Mouse (Mus musculus) monocyte, adult 5-6 weeks (primary cell): ENCODE data around the gene Uba52. TPM values are rescaled to one million over a fixed set of nuclear protein-coding genes. Genes with fewer than 3 reads are reported as not detected.
"Not testable (repeated sequence)": the region's sequence is repeated elsewhere in the genome, so short reads cannot be mapped to it uniquely, and the experiment has no call there.

Source experiments
- ATAC-seq: fragments of 153-309, 156-312 bp; replicated peaks from 2 replicates; pipeline ENCODE4 v1.8.0; 2017; ENCODE audit warnings: mild to moderate bottlenecking; ENCODE audit not compliant: low TSS enrichment, insufficient number of reproducible peaks, severe bottlenecking, poor library complexity, low FRiP score
- total RNA-seq: library from RNA; stranded (forward); fragments of 200-1000, 200-491, 200-594 nt; gene quantifications from 3 replicates; pipeline ENCODE4 v1.2.3, GENCODE M21; 2017

The Uba52 gene
- total RNA-seq, 1 experiment from 2014 or later = 1,178 TPM

DNA sequence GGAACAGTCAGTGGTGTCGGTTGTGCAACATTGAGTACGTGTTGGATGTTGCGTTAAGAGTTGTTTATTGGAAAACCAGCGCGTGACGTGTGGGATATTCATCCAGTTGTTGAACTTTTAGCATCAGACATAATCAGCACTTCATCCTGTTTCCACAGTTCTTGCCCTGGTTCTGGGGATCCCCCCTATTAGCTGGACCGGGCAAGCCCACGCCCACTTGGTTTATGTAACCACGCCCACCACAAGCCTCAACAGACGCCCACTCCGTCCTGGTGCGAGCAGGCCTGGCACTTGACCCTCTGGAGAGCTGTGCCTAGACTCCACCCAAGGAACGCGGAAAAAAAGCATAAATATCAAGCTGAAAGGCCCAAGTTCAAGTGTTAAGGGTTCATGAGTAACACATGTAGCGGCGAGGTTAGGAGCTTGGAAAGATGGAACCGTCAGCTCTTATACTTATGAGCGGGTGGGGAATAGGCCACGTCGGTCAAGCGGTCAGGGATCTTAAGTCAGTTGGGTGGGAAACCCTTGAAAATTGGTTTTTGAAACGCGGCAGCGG is 27.5 kb upstream of the Uba52 start:
- peak; percentile 49 for ATAC-seq

- ATAC-seq = no peak
Observed at GRCm38 (mm10) chr8:70535701-70536100, 25.1 kb upstream of the Uba52 start.

GRCm38 (mm10) chr8:70535221-70535620 is 24.6 kb upstream of the Uba52 start:
- no peak for ATAC-seq

DNA sequence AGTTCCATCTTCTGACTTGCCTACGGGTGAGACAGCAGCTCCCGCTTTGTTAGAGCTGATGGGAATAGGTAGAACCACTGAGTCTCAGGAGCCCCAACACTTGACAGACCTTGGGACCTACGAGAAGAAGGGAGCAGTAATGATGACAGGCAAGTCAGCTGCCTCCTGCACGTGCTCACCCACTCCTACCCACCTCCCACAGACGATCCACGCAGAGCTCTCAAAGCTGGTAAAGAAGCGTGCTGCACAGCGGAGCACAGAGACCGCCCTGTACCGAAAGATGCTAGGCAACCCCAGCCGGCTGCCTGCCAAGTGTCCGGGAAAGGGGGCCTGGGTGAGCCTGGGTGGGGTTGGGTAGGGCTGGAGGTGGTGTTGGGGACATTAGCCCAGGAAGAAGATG is 23.7 kb upstream of the Uba52 start:
- ATAC-seq = no peak

DNA sequence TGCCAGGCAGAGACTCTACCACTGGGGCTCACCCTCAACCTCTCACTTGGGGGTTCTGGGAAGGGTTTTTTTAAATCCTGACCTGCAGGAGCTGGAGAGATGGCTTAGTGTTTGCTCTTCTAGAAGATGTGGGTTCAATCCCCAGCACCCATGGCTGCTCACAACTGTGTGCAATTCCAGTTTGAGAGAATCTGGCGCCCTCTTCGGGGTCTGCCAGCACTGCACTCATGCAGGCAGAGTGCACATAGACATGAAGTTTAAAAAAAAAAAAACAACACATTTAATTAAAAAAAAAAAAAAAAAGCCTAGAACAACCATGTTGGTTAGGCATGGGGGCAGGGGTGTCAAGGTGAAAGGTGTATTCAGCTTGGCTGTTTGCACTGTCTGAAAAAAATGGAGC is 19.7 kb upstream of the Uba52 start:
- ATAC-seq = no peak

GRCm38 (mm10) chr8:70529741-70530161 is 19.1 kb upstream of the Uba52 start:
- ATAC-seq = no peak

GRCm38 (mm10) chr8:70529299-70529698 is 18.7 kb upstream of the Uba52 start:
- ATAC-seq = no peak

GRCm38 (mm10) chr8:70528182-70528797 is 17.7 kb upstream of the Uba52 start:
- no peak for ATAC-seq

- ATAC-seq = peak; percentile 85
Observed at GRCm38 (mm10) chr8:70527512-70528181, 17.0 kb upstream of the Uba52 start, which contains the start of the genes Fkbp8 and Kxd1. Gene Fkbp8 (plus strand): TSS chr8:70527724. Gene Kxd1 (minus strand): TSS chr8:70527956.

- no peak for ATAC-seq
Observed at GRCm38 (mm10) chr8:70527111-70527511, 16.5 kb upstream of the Uba52 start.

DNA sequence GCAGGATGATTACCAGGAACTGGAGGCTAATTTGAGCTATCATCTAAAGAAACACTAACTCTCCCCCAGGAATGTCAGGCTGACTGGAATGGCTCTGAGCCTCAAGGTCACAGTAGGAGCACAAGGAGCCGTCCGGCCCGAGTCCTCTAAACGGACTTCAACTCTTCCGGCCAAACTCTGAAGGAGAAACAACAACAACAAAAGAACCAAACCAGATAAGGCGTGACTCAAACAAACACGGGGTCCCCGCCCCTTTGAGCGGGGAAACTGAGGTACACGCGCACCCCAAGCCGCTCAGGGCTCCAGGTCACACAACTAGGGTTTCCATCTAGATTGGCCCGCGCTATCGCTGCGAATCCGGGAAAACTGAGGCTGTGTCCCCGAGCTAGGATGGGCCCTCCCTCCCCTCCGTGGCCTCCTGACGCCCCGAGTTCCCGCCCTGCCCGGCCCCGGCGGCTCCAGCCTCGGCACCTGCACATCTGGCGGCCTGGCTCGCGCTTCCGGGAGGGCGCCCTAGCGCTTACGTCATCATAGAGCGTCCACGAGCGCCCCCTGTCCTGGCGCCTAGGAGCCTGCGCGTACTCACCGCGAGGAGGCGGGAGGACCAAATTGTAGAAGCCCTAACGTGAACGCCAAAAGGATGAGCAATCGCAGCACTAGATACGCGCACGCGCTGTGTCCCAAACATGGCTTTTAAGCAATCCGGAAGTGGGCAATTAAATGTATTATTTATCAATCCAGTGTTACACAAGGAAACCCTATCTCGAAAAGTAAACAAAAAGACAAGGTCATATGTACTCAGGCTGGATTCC is 12.2 kb upstream of the Uba52 start:
- ATAC-seq = peak; percentile 93

DNA sequence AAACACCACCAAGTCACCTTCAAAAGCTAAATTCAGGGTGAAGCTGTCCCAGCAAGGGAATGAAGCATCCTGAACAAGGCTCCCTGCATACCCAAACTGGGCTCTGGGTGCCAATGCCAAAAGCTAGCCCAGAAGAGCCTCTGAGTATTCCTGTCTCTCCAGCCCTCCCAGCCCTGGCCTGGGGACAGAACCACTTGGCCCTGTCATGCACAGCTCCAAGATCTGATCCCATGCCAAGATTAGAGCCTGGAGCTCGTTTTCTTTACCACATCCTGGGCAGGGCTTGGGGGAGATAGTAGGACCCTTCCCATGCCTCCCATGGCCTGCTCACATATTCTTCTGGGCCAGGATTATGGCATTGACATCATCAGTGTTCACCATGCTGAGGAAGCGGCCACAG is 9.0 kb upstream of the Uba52 start:
- ATAC-seq = no peak

DNA sequence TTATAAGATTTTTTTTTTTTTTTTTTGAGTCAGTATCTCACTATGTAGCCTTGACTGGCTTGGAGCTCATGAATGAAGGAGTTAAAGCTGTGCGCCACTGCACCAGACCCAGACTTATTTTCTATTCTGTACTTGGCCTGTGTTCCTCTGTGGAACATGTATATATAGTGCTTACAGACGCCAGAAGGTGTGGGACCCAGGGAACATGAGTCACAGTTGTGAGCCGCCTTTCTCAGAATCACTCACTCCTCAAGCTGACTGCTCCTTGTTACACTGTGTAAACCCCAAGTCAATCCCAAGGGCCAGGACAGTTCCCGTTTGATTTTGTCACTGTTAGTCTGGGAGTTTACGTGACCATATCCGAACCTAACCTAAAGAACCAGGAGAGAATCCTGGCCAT is 8.4 kb upstream of the Uba52 start:
- no peak for ATAC-seq

DNA sequence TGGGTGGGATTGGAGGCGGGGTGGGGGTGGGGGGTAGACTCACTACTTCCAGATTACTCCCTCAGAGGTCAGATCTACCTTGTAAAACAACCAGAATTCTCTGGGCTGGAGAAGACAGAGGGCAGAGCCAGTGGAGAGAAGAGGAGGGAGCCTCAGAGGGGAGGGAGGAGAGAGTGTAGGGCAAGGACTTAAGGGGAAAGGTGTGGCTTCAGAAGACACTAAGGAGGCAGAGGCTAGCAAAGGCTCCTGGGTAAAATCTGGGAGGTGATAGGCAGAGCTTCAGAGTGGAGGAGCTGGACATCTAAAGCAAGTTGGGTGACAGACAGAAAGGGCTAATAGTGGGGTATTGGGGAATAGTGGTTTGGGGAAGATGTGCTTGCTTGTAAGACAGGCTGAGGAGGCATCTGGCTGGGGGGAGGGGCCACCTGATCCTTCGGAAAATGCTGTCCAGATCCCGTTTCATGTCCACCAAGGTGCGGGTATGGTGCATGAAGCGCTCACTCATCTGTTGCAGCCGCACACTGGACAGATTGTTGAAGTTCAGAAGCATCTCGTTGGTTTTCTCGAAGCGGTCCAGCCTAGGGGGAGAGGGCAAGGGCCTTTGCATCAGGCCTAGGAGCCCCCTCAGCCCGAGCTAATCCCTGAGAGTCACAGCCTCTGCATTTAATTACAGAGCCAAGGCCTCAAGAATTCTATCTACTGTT is 7.5 kb upstream of the Uba52 start:
- no peak for ATAC-seq

DNA sequence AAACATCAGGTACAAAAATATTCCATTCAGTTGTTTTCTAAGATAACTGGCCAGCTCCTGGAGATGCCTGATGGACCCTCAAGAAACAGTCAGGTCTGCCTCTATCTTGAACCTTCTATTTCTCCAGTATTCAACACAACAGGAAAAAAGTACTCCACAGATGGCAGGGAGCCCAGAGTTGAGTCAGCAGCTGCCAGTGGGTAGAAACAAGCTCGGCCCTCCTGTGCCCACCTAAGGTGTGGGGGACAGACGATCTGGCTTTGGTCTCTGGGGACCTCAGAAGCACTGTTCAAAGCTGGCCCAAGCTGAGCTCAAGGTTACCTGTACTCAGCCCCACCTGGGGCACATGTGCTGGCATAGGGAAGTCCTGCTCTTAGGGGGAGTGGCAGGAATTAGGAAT is 2.8 kb upstream of the Uba52 start:
- ATAC-seq = no peak

DNA sequence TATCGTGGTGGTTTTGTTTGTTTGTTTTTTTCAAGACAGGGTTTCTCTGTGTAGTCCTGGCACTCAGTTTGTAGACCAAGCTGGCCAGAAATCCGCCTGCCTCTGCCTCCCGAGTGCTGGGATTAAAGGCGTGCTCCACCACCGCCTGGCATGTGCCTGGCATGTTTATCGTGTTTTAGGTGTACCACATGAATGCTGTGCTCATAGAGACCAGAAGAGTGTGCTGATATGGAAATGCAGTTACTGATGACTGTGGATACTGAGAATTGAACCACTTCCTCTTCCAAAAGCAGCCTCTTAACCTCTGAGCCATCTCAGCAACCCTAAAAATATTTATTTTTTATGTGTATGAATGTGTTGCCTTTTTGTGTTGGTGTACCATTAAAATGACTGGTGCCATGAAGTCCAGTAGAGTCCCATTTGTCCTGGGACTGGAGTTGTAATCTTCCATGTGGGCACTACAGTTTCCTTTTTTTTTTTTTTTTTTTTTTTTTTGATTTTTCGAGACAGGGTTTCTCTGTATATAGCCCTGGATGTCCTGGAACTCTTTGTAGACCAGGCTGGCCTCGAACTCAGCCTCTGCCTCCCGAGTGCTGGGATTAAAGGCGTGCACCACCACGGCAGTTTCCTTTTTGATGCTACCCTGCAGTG is 1.8 kb upstream of the Uba52 start:
- ATAC-seq = no peak

DNA sequence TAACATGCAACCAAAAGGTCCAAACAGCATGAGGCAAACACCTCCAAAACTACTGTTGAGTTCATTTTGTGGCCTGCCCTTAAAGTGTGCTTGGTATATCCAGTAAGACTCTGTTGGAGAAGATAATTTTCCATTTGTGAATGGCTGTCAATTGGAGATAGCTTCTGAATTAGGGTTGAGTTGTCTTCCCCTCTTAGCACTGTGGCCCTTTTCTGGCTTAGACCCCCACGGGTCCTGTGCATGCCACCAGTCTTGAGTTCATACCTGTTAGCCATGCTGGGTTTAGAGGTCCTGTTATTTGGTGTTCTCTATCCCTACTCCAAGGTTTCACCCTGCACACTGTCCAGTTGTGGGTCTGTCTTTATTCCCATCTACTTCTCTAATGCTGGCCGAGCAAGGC is 1.2 kb upstream of the Uba52 start:
- no peak for ATAC-seq

GRCm38 (mm10) chr8:70511174-70511573 is 573 bp upstream of the Uba52 start:
- ATAC-seq = not testable (repeated sequence)
